Mouse (Mus musculus) adrenal gland, postnatal 10 days (tissue): Measurements from ENCODE around the gene Cnnm2. TPM values are rescaled to one million over a fixed set of nuclear protein-coding genes. Genes with fewer than 3 reads are reported as not detected.

Experiments used
- DNase-seq: peaks from one replicate; pipeline ENCODE4 v3.0.0; 2021; ENCODE audit warnings: mixed read lengths
- total RNA-seq, 2 experiments: library from RNA; stranded (reverse); gene quantifications; 2 replicates each; pipeline ENCODE4 v1.2.3; 2021

The Cnnm2 gene
- total RNA-seq, 2 experiments from 2014 or later: 13.2 to 23.4 TPM

- DNase-seq: peak; percentile 91
These were observed 167.7 kb downstream of the Cnnm2 start for GRCm38 (mm10) chr19:46929044-46929587.

Other genes starting within 250 kb of the Cnnm2 start
- 10 to 100 TPM; 41.7 to 43.0 TPM for gene Arl3, start 188.4 kb upstream of the Cnnm2 start, total RNA-seq
- 10 to 100 TPM; 11.2 to 16.4 TPM for gene Sfxn2, start 188.2 kb upstream of the Cnnm2 start, total RNA-seq
- 100 to 1,000 TPM; 122 to 123 TPM for gene Wbp1l, start 162.5 kb upstream of the Cnnm2 start, total RNA-seq
- gene Cyp17a1, start 88.4 kb upstream of the Cnnm2 start, total RNA-seq: 1 to 10 TPM; 1.3 to 9.6 TPM
- 10 to 100 TPM; 13.2 to 13.9 TPM for gene Borcs7, start 71.7 kb upstream of the Cnnm2 start, total RNA-seq
- 10 to 100 TPM; 55.2 to 62.9 TPM for gene As3mt, start 54.1 kb upstream of the Cnnm2 start, total RNA-seq